23 mouse cellular contexts compared by ENCODE assay signal in the genomic region with DNA sequence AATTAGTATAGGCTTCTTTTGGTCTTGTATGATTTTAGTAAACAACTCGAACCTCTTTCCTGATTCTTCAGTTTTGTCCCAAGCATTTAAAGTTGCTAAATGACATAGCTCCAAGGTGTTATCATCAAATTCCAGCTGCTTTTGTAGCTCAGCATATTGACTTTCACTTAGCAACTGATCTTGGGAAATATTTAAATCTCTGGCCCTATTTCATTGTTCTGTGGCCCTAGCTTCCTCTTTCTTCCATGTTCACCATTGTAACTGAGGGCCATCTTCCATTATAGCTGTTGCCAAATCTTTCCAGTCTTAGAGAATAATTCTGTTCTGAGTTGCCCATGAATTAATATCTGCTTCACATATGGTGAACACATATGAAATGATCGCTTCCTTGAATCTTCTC.
"Had no signal": no experiment of that assay in that cellular context is flagged by ENCODE, and none has a peak within 500 bp of the region (broad histone marks: within the 10 kb centered on the region; RNA-seq: fewer than 3 reads in every experiment).

No protein-coding gene starts in this region.

- H3K4me3 ChIP-seq: liver, embryonic 13.5 days; liver, embryonic 15.5 days; megakaryocyte, embryonic 14.5 days; midbrain, embryonic 13.5 days; midbrain, embryonic 15.5 days; myocyte; neural tube, embryonic 13.5 days; neural tube, embryonic 15.5 days; stomach, embryonic 15.5 days had no signal

- H3K36me3 ChIP-seq: liver, embryonic 13.5 days; liver, embryonic 15.5 days; midbrain, embryonic 13.5 days; midbrain, embryonic 15.5 days; neural tube, embryonic 13.5 days; neural tube, embryonic 15.5 days; stomach, embryonic 15.5 days had no signal

- ATAC-seq: liver, postnatal 0 days; midbrain, embryonic 13.5 days; midbrain, embryonic 15.5 days had no signal

- H3K9ac ChIP-seq: liver, embryonic 13.5 days; liver, embryonic 15.5 days; liver, postnatal 0 days; lung, embryonic 14.5 days; midbrain, embryonic 13.5 days; midbrain, embryonic 15.5 days; neural tube, embryonic 13.5 days; neural tube, embryonic 15.5 days; stomach, embryonic 15.5 days had no signal

- H3K27me3 ChIP-seq: liver, embryonic 13.5 days; liver, embryonic 15.5 days; megakaryocyte, embryonic 14.5 days; midbrain, embryonic 13.5 days; midbrain, embryonic 15.5 days; neural tube, embryonic 13.5 days; neural tube, embryonic 15.5 days; stomach, embryonic 15.5 days had no signal

- DNase-seq: liver, embryonic 13.5 days; liver, postnatal 0 days; lung, embryonic 14.5 days; lung, postnatal 14 days; lung, postnatal 36 days; retina, postnatal 1 day; right cerebral cortex, adult 18-20 months; right cerebral cortex, postnatal 25 days; right cerebral cortex, postnatal 4 days; spleen, adult 18-20 months; thymus, adult 2 months; thymus, postnatal 25 days; thymus, postnatal 4 days had no signal

- H3K27ac ChIP-seq: liver, embryonic 13.5 days; liver, embryonic 15.5 days; macrophage; midbrain, embryonic 13.5 days; midbrain, embryonic 15.5 days; neural tube, embryonic 13.5 days; neural tube, embryonic 15.5 days; stomach, embryonic 15.5 days; stomach, postnatal 0 days had no signal

- H3K9me3 ChIP-seq: liver, embryonic 13.5 days; liver, embryonic 15.5 days; megakaryocyte, embryonic 14.5 days; midbrain, embryonic 13.5 days; midbrain, embryonic 15.5 days; neural tube, embryonic 13.5 days; neural tube, embryonic 15.5 days; stomach, embryonic 15.5 days had no signal

- H3K4me1 ChIP-seq: liver, embryonic 13.5 days; midbrain, embryonic 13.5 days; midbrain, embryonic 15.5 days; neural tube, embryonic 13.5 days; neural tube, embryonic 15.5 days; stomach, embryonic 15.5 days had no signal
